Mouse (Mus musculus) CH12.LX (cell line): ENCODE results near the gene Olfr731. TPM values are rescaled to one million over a fixed set of nuclear protein-coding genes. Genes with fewer than 3 reads are reported as not detected.

ENCODE experiments used
- DNase-seq: peaks from one replicate; pipeline ENCODE4 v3.0.0-alpha.2; 2013; ENCODE audit errors: extremely low read depth
- H3K27ac ChIP-seq: 2 replicates; pipeline ENCODE4 v1.5.1; 2012; ENCODE audit warnings: low read depth, mild to moderate bottlenecking, control low read depth, moderate library complexity; ENCODE audit not compliant: insufficient read depth
- H3K27me3 ChIP-seq: replicated peaks from 2 replicates; pipeline ENCODE3; 2012; ENCODE audit warnings: inconsistent platforms
- H3K36me3 ChIP-seq, 2 experiments: replicated peaks in 1 of 2; 2 replicates each; pipeline versions ENCODE3 to v1.6.1; 2012; ENCODE audit warnings: inconsistent platforms in 1 of 2, low read length in 1 of 2, mild to moderate bottlenecking in 1 of 2, mixed read lengths in 1 of 2, moderate library complexity in 1 of 2; ENCODE audit not compliant: control insufficient read depth in 1 of 2, insufficient read depth in 1 of 2
- H3K4me1 ChIP-seq, 2 experiments: 2 replicates each; pipeline ENCODE4 v1.6.1; 2012; ENCODE audit warnings: inconsistent platforms in 1 of 2, moderate library complexity in 1 of 2; ENCODE audit not compliant: insufficient read depth in 2 of 2, control insufficient read depth in 1 of 2
- H3K4me2 ChIP-seq: 2 replicates; pipeline ENCODE4 v1.6.1; 2012; ENCODE audit warnings: low read depth, mild to moderate bottlenecking, control low read depth; ENCODE audit not compliant: poor library complexity, insufficient read depth, severe bottlenecking
- H3K4me3 ChIP-seq, 3 experiments: fragments of 150-350 bp in 1 of 3; sonication (generic) in 1 of 3; replicated peaks in 1 of 3; 2 replicates each; pipeline versions ENCODE3 to v1.5.1; 2011 to 2012; ENCODE audit warnings: low read depth in 2 of 3, low read length in 2 of 3, mild to moderate bottlenecking in 2 of 3, moderate library complexity in 2 of 3, control low read depth in 1 of 3, improper control_type of control experiment in 1 of 3, inconsistent platforms in 1 of 3, mixed read lengths in 1 of 3; ENCODE audit not compliant: poor library complexity in 1 of 3
- H3K79me2 ChIP-seq: replicated peaks from 2 replicates; pipeline ENCODE4 v1.6.1; 2012; ENCODE audit warnings: mild to moderate bottlenecking, moderate library complexity; ENCODE audit not compliant: control insufficient read depth, poor library complexity, insufficient read depth, severe bottlenecking; ENCODE audit errors: extremely low read depth
- H3K9ac ChIP-seq: 2 replicates; pipeline ENCODE4 v1.6.1; 2012; ENCODE audit warnings: low read depth, mild to moderate bottlenecking, control low read depth, moderate library complexity; ENCODE audit not compliant: insufficient read depth
- H3K9me3 ChIP-seq: replicated peaks from 2 replicates; pipeline ENCODE3; 2012; ENCODE audit warnings: low read length, inconsistent platforms, mixed read lengths
- CHD1 ChIP-seq: IDR thresholded peaks from 2 replicates; pipeline ENCODE4 v1.6.1; 2012; ENCODE audit warnings: low read depth, low read length, improper control_type of control experiment, inconsistent platforms
- CHD2 ChIP-seq: IDR thresholded peaks from 2 replicates; pipeline ENCODE4 v1.6.1; 2011; ENCODE audit warnings: low read length, improper control_type of control experiment
- CTCF ChIP-seq, 2 experiments: IDR thresholded peaks in 1 of 2; conservative IDR thresholded peaks in 1 of 2; 2 replicates each; pipeline ENCODE4 v1.5.1; 2011 to 2012; ENCODE audit warnings: low read depth in 2 of 2, low read length in 2 of 2, improper control_type of control experiment in 1 of 2, inconsistent platforms in 1 of 2, mild to moderate bottlenecking in 1 of 2, moderate library complexity in 1 of 2
- E2F4 ChIP-seq: IDR thresholded peaks from 2 replicates; pipeline ENCODE4 v1.6.1; 2011; ENCODE audit warnings: low read depth, low read length, improper control_type of control experiment; ENCODE audit not compliant: insufficient replicate concordance
- ELF1 ChIP-seq: IDR thresholded peaks from 2 replicates; pipeline ENCODE4 v1.6.1; 2014; ENCODE audit warnings: low read depth, mild to moderate bottlenecking, inconsistent platforms, low read length, improper control_type of control experiment
- EP300 ChIP-seq: IDR thresholded peaks from 2 replicates; pipeline ENCODE4 v1.6.1; 2011; ENCODE audit warnings: low read length, improper control_type of control experiment
- HCFC1 ChIP-seq: IDR thresholded peaks from 2 replicates; pipeline ENCODE4 v1.6.1; 2012; ENCODE audit warnings: low read depth, mild to moderate bottlenecking, inconsistent platforms, low read length, improper control_type of control experiment
- IRF4 ChIP-seq: IDR thresholded peaks from 2 replicates; pipeline ENCODE4 v1.6.1; 2014; ENCODE audit warnings: low read depth, mild to moderate bottlenecking, inconsistent platforms, low read length, improper control_type of control experiment
- JUN ChIP-seq: IDR thresholded peaks from 2 replicates; pipeline ENCODE4 v1.6.1; 2011; ENCODE audit warnings: low read depth, mild to moderate bottlenecking, low read length, improper control_type of control experiment, moderate library complexity; ENCODE audit not compliant: insufficient read depth
- KAT2A ChIP-seq: IDR thresholded peaks from 2 replicates; pipeline ENCODE4 v1.6.1; 2012; ENCODE audit warnings: low read length, improper control_type of control experiment, inconsistent platforms; ENCODE audit not compliant: insufficient replicate concordance
- MAFK ChIP-seq: IDR thresholded peaks from 2 replicates; pipeline ENCODE4 v1.6.1; 2011; ENCODE audit warnings: low read length, improper control_type of control experiment; ENCODE audit not compliant: insufficient replicate concordance
- MYC ChIP-seq: IDR thresholded peaks from 2 replicates; pipeline ENCODE4 v1.6.1; 2011; ENCODE audit warnings: low read depth, mild to moderate bottlenecking, improper control_type of control experiment, low read length
- NRF1 ChIP-seq: IDR thresholded peaks from 2 replicates; pipeline ENCODE4 v1.6.1; 2014; ENCODE audit warnings: low read depth, mild to moderate bottlenecking, inconsistent platforms, low read length, improper control_type of control experiment, moderate library complexity
- PAX5 ChIP-seq: IDR thresholded peaks from 2 replicates; pipeline ENCODE4 v1.6.1; 2012; ENCODE audit warnings: low read length, inconsistent platforms, mixed read lengths
- POLR2A ChIP-seq: IDR thresholded peaks from 2 replicates; pipeline ENCODE4 v1.6.1; 2011; ENCODE audit warnings: low read depth, mild to moderate bottlenecking, improper control_type of control experiment, low read length
- POLR2AphosphoS2 ChIP-seq: IDR thresholded peaks from 2 replicates; pipeline ENCODE4 v1.6.1; 2011; ENCODE audit warnings: low read depth, low read length, improper control_type of control experiment
- RAD21 ChIP-seq: IDR thresholded peaks from 2 replicates; pipeline ENCODE4 v1.6.1; 2011; ENCODE audit warnings: low read depth, mild to moderate bottlenecking, low read length, improper control_type of control experiment, moderate library complexity
- SIN3A ChIP-seq: IDR thresholded peaks from 2 replicates; pipeline ENCODE4 v1.6.1; 2012; ENCODE audit warnings: low read length, improper control_type of control experiment, inconsistent platforms
- UBTF ChIP-seq: IDR thresholded peaks from 2 replicates; pipeline ENCODE4 v1.6.1; 2012; ENCODE audit warnings: low read depth, mild to moderate bottlenecking, inconsistent platforms, low read length, improper control_type of control experiment, moderate library complexity
- USF1 ChIP-seq: IDR thresholded peaks from 2 replicates; pipeline ENCODE4 v1.6.1; 2014; ENCODE audit warnings: low read depth, mild to moderate bottlenecking, inconsistent platforms, low read length, improper control_type of control experiment
- USF2 ChIP-seq: conservative IDR thresholded peaks from 2 replicates; pipeline ENCODE4 v1.6.1; 2011; ENCODE audit warnings: low read depth, low read length, improper control_type of control experiment
- ZC3H11A ChIP-seq: IDR thresholded peaks from 2 replicates; pipeline ENCODE4 v1.6.1; 2012; ENCODE audit warnings: low read depth, mild to moderate bottlenecking, inconsistent platforms, low read length, improper control_type of control experiment
- ZKSCAN1 ChIP-seq: IDR thresholded peaks from 2 replicates; pipeline ENCODE4 v1.6.1; 2012; ENCODE audit warnings: low read depth, inconsistent platforms, low read length, improper control_type of control experiment, borderline replicate concordance
- ZMIZ1 ChIP-seq: IDR thresholded peaks from 2 replicates; pipeline ENCODE4 v1.6.1; 2012; ENCODE audit warnings: low read depth, mild to moderate bottlenecking, inconsistent platforms, low read length, improper control_type of control experiment
- ZNF384 ChIP-seq: IDR thresholded peaks from 2 replicates; pipeline ENCODE4 v1.6.1; 2012; ENCODE audit warnings: low read depth, low read length, improper control_type of control experiment, inconsistent platforms
- dilution Hi-C: fragments of 300-500 bp; cut with MboI; formaldehyde crosslinking; loops from 2 replicates; pipeline ENCODE4 v1.14.3; 2020; ENCODE audit warnings: low sequenced_read_pairs; ENCODE audit not compliant: extremely low pct_unique_long_range_greater_than_20kb, extremely low pct_ligation_motif_present
- in situ Hi-C: fragments of 300-500 bp; cut with MboI; formaldehyde crosslinking; loops from 3 replicates; pipeline ENCODE4 v1.14.3; 2019; ENCODE audit warnings: low sequenced_read_pairs, low pct_ligation_motif_present, low pct_unique_long_range_greater_than_20kb, mixed read lengths
- polyA plus RNA-seq: library from polyadenylated mRNA; unstranded; fragments of >175 nt; gene quantifications from 2 replicates; pipeline ENCODE4 v1.2.1, GENCODE M21; 2012; ENCODE audit warnings: low read depth; ENCODE audit not compliant: insufficient read length
- total RNA-seq, 2 experiments: library from RNA; depleted of rRNA; stranded (reverse); fragments of 300-350 nt in 1 of 2; fragments of >200 nt in 1 of 2; gene quantifications; 2 replicates each; pipeline ENCODE4 v1.2.3; 2012 to 2014

Olfr731 gene
- total RNA-seq (2012; rRNA removed) (not detected in 2 replicates), total RNA-seq (2014; rRNA removed) (not detected in 2 replicates), polyA plus RNA-seq (not detected in 2 replicates)

GRCm38 (mm10) chr14:50241766-50242165, at the start of gene Olfr731:
Gene Olfr731 (minus strand): TSS chr14:50241866.
- Histone ChIP-seq H3K9me3 (peaks cover 5% of the 10 kb centered on the region), H3K27me3 (peaks cover 2% of the 10 kb centered on the region), H3K79me2 (no peaks in the 10 kb centered on the region), H3K36me3 (no peaks in the 10 kb centered on the region), H3K4me1 (no peaks in the 10 kb centered on the region), H3K9ac (no peak within 1 kb of the TSS), H3K27ac (no peak within 1 kb of the TSS), H3K4me3 (no peak within 1 kb of the TSS), H3K4me2 (no peak within 1 kb of the TSS)
- in situ Hi-C loops (no loop called here), dilution Hi-C loops (no loop called here)
- TF ChIP-seq JUN (no peak), RAD21 (no peak), USF2 (no peak), POLR2AphosphoS2 (no peak), ZNF384 (no peak), CHD1 (no peak), UBTF (no peak), PAX5 (no peak), CTCF (conservative IDR thresholded peaks at IDR 0.05 in 1 of 2, IDR thresholded peaks at IDR 0.05 in 1 of 2; ENCODE audit: low read depth in 2 of 2, low read length in 2 of 2) (no peak), POLR2A (no peak), EP300 (no peak), SIN3A (no peak), MAFK (no peak), NRF1 (no peak)
- DNase-seq: no peak

DNA sequence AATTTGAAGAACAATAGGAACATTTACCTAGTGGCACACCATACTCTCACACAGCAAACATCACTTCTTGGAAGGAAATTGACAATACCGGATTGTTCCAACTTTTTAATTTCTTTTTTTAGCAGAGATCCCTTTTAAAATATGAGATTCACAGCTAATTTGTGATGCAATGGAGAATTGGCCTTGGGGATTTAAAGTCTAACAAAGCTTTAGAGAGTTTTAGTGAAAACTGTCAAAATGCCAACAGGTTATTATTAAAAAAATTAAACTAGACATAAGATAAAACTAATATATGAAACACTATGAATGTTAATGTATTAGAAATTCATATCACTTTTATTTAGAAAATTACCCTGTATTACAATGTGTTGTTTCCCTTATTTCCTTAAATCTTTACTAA, 42.4 kb upstream of the Olfr731 start, which contains the start of gene Olfr732:
Olfr732 (minus strand) TSS at position 101 of the 400 bp plus-strand sequence.
- Histone ChIP-seq H3K4me2 (no peak within 1 kb of the TSS), H3K4me1 (no peaks in the 10 kb centered on the region), H3K4me3 (no peak within 1 kb of the TSS), H3K27me3 (no peaks in the 10 kb centered on the region), H3K79me2 (no peaks in the 10 kb centered on the region), H3K9ac (no peak within 1 kb of the TSS), H3K27ac (no peak within 1 kb of the TSS), H3K36me3 (no peaks in the 10 kb centered on the region), H3K9me3 (no peaks in the 10 kb centered on the region)
- DNase-seq: no peak
- dilution Hi-C loops: no loop called here
- in situ Hi-C loops: no loop called here
- TF ChIP-seq ZMIZ1: no peak
- TF ChIP-seq CHD2: no peak

DNA sequence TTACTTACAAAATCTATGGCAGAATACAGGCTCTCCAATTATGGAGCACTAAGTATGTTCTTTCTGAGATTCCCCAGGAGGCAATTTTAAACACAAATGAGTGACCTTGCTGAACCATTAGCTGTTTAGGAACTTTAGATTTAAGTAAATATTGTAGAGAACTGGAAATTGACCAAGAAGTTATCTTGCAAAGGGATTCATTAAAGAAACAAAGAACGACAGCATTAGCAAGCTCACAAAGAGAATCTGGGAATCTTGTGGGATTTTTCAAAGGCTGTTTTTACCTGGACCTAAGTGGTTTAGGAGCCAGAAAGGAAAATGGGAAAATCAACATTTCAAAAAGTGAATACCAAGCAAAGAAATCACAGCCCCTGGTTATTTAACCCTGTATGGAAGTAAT, 53.6 kb downstream of the Olfr731 start, which contains the start of gene Olfr730:
Olfr730 (minus strand) TSS at position 101 of the 400 bp plus-strand sequence.
- dilution Hi-C loops: no loop called here
- no peak within 1 kb of the TSS for H3K4me3 ChIP-seq
- no peak for DNase-seq
- H3K36me3 ChIP-seq: no peaks in the 10 kb centered on the region
- H3K4me2 ChIP-seq: no peak within 1 kb of the TSS
- H3K9ac ChIP-seq: no peak within 1 kb of the TSS
- no peak for TF ChIP-seq UBTF
- no peak for TF ChIP-seq KAT2A
- no peak for TF ChIP-seq E2F4
- no peak for TF ChIP-seq ZMIZ1
- no peak for TF ChIP-seq NRF1
- no peak for TF ChIP-seq ZKSCAN1
- no peak for TF ChIP-seq POLR2AphosphoS2
- no peak for TF ChIP-seq MYC
- no peak for TF ChIP-seq ZC3H11A
- TF ChIP-seq HCFC1: no peak
- TF ChIP-seq PAX5: no peak
- TF ChIP-seq IRF4: no peak
- no peak for TF ChIP-seq USF1
- TF ChIP-seq ELF1: no peak
- no peak within 1 kb of the TSS for H3K27ac ChIP-seq
- H3K4me1 ChIP-seq: no peaks in the 10 kb centered on the region
- in situ Hi-C loops: no loop called here
- H3K79me2 ChIP-seq: no peaks in the 10 kb centered on the region
- H3K9me3 ChIP-seq: no peaks in the 10 kb centered on the region
- H3K27me3 ChIP-seq: no peaks in the 10 kb centered on the region
